Mouse (Mus musculus): ENCODE measurements at regions not wholly inside any gene's neighbourhood (a gene's known extent, or its start where the extent isn't known, plus 50 kb on each side); places are given as distances from the start of the nearest gene placed in this dataset.

GRCm38 (mm10) chr16:46331336-46331735, 167.0 kb downstream of the Nectin3 start:
- DNase-seq (ENCODE audit: low spot score) = no peak

- no peak for DNase-seq (ENCODE audit: low spot score)
Measured at GRCm38 (mm10) chr16:46299079-46299721, 144.3 kb upstream of the Gm4737 start.

GRCm38 (mm10) chr16:46297192-46297591, 142.3 kb upstream of the Gm4737 start:
- DNase-seq (ENCODE audit: low spot score) = no peak

GRCm38 (mm10) chr16:46296412-46296811, 141.5 kb upstream of the Gm4737 start:
- DNase-seq (ENCODE audit: low spot score) = no peak

DNA sequence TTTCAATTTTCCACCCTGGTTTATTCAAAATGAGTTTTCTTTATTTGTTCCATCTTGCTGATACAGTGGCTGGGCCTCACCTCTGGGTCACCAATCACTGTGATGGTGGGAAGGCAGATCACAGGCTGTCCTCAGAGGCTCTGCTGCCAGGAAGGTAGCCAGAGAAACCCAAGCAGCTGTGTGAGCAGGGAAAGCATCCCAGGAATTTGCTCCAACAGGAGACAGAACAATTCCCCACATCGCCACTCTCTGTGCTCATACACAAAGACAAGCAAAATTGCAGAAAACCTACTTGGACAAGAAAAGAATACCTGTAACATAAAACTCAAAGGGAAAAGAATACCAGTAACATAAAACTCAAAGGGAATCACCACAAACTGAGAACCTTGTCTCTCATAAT, 139.0 kb upstream of the Gm4737 start:
- DNase-seq (ENCODE audit: low spot score) = no peak

DNA sequence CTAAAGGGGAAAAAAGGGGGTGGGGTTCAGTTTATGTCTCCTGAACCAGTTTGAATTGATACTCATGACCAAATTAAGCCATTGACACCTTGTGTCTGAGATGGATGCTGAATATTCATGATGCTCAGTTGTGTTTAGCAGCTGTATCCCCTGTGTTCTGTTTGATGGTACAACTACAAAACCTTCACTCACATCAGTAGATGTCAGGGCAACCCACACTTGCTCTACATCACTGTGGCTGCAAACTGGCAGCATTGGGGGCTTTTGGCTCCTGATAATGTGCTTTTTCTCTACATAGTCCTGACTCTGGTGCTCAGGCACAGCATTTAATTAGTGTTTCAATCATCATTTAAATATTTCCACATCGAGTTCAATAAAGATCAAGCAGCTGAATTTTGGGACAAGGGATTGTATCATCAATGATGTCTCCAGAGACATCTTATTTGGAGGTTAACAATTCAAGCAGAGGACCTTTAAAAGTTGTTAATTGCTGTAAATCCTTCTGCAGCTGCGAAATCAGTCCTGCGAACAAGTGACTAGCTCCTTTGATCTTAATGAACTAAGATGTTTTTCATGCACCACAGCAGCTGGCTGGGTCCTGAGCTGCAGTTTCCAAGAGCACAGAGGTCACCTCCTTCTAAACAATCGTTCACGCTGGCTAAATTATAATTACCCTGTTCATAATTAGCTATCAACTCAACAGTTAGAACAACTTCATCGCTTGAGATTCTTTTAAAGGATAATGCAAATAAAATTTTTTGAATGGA, 136.4 kb upstream of the Gm4737 start:
- DNase-seq (ENCODE audit: low spot score) = no peak

- peak; percentile 42 for DNase-seq (ENCODE audit: low spot score)
Measured at GRCm38 (mm10) chr16:46290199-46290598, 135.3 kb upstream of the Gm4737 start.

DNA sequence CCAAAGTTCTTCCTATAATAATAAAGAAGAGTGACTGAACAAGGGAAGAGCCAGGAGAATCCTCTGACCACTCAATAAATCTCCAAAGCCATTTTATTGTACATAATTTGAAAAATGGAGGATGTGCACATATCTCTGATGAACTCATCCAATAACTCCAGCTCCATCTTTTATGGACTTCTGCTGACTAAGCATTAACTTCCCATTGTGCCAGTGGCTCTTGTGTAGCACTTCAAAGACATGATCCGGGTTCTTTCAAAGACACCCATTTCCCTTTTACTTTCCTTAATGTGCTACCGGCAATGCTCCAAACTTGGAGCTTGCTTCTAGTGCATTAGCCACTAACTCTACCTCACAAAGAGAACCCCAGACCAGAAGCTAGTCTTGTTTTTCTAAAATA, 112.7 kb upstream of the Gm4737 start:
- DNase-seq (ENCODE audit: low spot score) = no peak

DNA sequence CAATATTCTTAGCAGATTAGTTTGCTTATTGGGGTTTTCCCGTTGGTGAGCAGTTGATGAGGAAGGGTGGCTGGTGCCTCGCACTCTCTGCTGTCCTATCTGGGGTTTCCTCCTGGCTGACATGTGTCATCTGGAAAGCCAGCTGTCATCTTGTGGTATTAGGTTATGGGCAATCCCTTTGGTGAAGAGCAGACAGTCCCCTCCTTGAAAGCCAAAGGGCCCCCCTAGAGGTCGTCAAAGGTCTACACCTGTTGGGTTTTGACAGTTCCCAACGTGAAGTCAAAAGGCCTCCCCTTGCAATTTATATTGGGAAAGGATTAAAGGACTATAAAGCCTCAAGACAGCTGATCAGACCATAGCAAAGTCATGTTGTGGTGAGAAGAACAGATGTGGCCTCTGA, 96.8 kb upstream of the Gm4737 start:
- DNase-seq (ENCODE audit: low spot score) = no peak

DNA sequence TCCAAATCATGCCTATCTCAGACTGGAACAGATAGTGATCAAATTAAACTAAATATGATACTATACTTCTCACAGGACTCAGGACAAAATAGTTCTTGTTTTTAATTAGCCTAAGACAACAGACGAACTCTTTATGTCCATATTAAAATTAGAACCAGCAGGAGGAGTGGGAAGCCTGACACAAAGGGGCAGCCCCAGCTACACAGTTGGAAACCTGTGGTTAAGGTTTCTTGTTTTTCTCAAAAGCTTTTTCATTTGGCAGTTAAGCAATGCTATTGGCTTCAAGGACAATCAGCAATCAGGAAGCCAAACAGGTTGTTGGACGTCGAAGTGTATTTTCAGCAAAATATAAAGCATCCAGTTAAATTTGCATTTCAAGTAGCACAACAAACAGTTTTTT, 96.1 kb upstream of the Gm4737 start:
- DNase-seq (ENCODE audit: low spot score) = no peak

DNA sequence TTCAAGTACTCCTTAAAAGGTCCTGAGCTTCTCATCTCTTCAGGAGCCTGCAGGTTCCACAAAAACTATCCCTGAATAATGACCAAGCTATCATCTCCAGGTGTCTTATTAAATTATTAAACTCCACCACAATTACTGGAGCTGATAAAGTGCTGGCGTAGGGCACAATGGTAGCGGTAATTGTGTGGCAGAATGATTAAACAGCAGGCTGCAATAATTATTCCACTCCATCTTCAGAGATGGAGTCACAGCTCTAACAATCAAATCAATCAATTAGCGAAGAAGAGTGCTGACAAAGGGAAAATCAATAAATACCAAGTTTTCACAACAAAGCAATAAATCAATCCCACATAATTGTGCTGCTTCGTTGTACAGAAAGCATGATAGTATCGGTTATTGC, 90.7 kb upstream of the Gm4737 start:
- no peak for DNase-seq (ENCODE audit: low spot score)

DNA sequence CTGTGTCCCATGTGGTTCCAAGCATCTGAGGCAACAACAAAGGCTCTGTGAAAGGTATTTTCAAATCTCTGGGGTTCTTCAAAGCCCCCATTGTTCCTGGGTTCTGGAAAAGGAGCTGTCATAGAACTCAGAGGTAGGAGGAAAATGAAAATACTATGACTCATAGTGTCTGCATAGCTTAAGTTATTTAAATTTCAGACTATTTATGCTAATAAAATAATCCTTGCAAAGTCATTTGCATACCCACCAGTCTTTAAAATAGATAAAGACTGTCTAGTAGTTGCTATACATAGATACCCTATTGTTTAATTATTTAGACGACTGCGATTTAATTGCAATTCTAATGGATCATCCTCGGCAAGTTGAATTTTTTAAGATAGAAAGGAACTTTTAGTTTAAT, 73.9 kb upstream of the Gm4737 start:
- no peak for DNase-seq (ENCODE audit: low spot score)

DNA sequence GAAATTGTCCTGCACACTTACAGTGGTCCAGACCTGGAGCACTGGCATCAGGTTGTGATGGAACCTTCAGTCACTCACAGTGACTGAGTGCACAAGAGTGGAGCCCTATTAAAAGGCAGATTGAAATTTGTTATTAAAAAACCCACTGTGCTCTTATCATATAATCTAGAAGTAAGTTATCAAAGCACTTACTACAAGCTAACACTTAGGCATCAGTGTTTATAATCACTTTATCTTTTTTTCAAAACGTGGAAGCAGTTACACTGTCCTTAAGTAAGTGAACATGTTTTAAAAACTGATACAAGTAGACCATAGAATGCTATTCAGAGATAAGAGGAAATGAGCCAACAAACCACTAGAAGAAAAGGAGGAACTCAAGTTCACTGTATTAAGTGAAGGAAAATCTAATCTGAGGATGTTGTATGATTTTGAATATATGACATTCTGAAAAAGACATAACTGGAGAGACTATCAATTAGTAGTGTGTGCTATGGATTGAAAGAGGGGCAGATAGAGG, 68.3 kb upstream of the Gm4737 start:
- DNase-seq (ENCODE audit: low spot score) = no peak

- no peak for DNase-seq (ENCODE audit: low spot score)
Measured at GRCm38 (mm10) chr16:46212504-46212903, 57.6 kb upstream of the Gm4737 start.

DNA sequence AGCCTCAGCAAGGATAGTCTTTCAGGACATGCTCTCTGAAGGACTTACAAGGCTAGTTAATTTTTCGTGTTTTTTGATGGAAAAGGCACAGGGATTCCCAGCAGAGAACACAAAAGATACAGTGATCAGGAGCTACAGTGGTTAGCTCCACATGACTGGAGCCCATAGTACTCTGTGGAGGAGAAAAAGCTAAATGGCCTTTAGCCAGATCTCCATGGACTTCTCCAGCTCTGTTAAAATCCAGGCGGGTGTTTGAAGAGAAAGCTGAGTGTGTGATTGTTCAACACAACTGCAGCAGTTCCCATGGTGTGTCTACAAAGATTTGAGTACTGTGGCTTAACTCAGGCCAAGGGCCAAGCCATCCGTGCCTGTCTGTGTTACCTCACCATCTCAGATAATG, 57.0 kb upstream of the Gm4737 start:
- DNase-seq (ENCODE audit: low spot score) = no peak

- DNase-seq (ENCODE audit: low spot score) = no peak
Measured at GRCm38 (mm10) chr16:46205114-46205513, 50.2 kb upstream of the Gm4737 start.

Data from ovary, postnatal 36 days (tissue).